26 mouse cellular contexts compared by ENCODE assay signal in genomic region chr1:45033343-45033742, GRCm38 (mm10).
DNase-seq lines count a peak whose midpoint lies in the region; ATAC-seq and TF ChIP-seq lines count a peak whose summit lies in the region.
"Had no signal": no experiment of that assay in that cellular context is flagged by ENCODE, and none has a peak within 500 bp of the region (broad histone marks: within the 10 kb centered on the region; RNA-seq: fewer than 3 reads in every experiment).

No protein-coding gene starts in this region.

- ATAC-seq in midbrain, embryonic 11.5 days (ENCODE audit: low FRiP score), result no peak
- ATAC-seq: activated CD4-positive, CD25-positive, alpha-beta regulatory T cell, adult 4 months; forebrain, embryonic 14.5 days; forebrain, embryonic 16.5 days; Patski had no signal

- WGBS in midbrain, embryonic 11.5 days, result 84% methylated on average over 7 of the region's 7 CpGs
- 89% methylated on average over 7 of the region's 7 CpGs for WGBS in midbrain, embryonic 10.5 days

- H3ac ChIP-seq in C2C12 (ENCODE audit: control insufficient read depth, insufficient read length, low read depth) (no peak overlapping the region), myocyte (ENCODE audit: control insufficient read depth, insufficient read length) (no peak overlapping the region)

- H3K4me1 ChIP-seq in midbrain, embryonic 11.5 days (ENCODE audit: control insufficient read depth, insufficient read depth, low read length), result no peaks in the 10 kb centered on the region
- no peaks in the 10 kb centered on the region for H3K4me1 ChIP-seq in midbrain, embryonic 10.5 days
- peaks cover 4% of the 10 kb centered on the region for H3K4me1 ChIP-seq in embryonic fibroblast, embryonic 13.5 days (ENCODE audit: control insufficient read depth, insufficient read depth, low read length)
- H3K4me1 ChIP-seq: embryonic facial prominence, embryonic 12.5 days; forebrain, embryonic 10.5 days; forebrain, embryonic 12.5 days had no signal

- DNase-seq in midbrain, embryonic 11.5 days (ENCODE audit: low spot score, missing footprints), result peak; percentile 69
- no peak for DNase-seq in midbrain, embryonic 10.5 days (ENCODE audit: low spot score)
- no peak for DNase-seq in embryo, embryonic 10 days (ENCODE audit: low spot score)
- no peak for DNase-seq in embryo, embryonic 11 days
- DNase-seq in lung, postnatal 25 days (ENCODE audit: low spot score), result no peak
- DNase-seq: adrenal gland, adult 8-10 months; adrenal gland, postnatal 14 days; adrenal gland, postnatal 36 days; B cell, adult 2 months; cerebellum, adult 11-12 months; cerebellum, adult 2 months; cerebellum, adult 9-10 months; cerebellum, postnatal 10 days; cerebellum, postnatal 25 days had no signal

- no peak overlapping the region for H3K4me2 ChIP-seq in midbrain, embryonic 11.5 days
- H3K4me2 ChIP-seq in myocyte (ENCODE audit: low read depth), result no peak overlapping the region
- H3K4me2 ChIP-seq: embryonic facial prominence, embryonic 12.5 days; forebrain, embryonic 12.5 days had no signal

- H3K79me2 ChIP-seq in C2C12 (ENCODE audit: control insufficient read depth, insufficient read depth) (no peaks in the 10 kb centered on the region), myocyte (ENCODE audit: control insufficient read depth, insufficient read depth) (no peaks in the 10 kb centered on the region)

- no peak overlapping the region for H3K27ac ChIP-seq in midbrain, embryonic 11.5 days (ENCODE audit: low read depth, low read length)
- no peak overlapping the region for H3K27ac ChIP-seq in midbrain, embryonic 10.5 days (replicated peaks)
- H3K27ac ChIP-seq in embryonic fibroblast, embryonic 13.5 days (ENCODE audit: insufficient read depth, low read length), result peak overlapping the region; percentile 66
- H3K27ac ChIP-seq: embryonic facial prominence, embryonic 10.5 days; embryonic facial prominence, embryonic 12.5 days; forebrain, embryonic 10.5 days; forebrain, embryonic 12.5 days had no signal

- no peaks in the 10 kb centered on the region for H3K36me3 ChIP-seq in midbrain, embryonic 11.5 days (ENCODE audit: control insufficient read depth, insufficient read depth, low read length)
- no peaks in the 10 kb centered on the region for H3K36me3 ChIP-seq in midbrain, embryonic 10.5 days
- H3K36me3 ChIP-seq in C2C12 (ENCODE audit: control insufficient read depth, insufficient read depth), result no peaks in the 10 kb centered on the region
- H3K36me3 ChIP-seq in myocyte (ENCODE audit: control insufficient read depth, insufficient read depth), result no peaks in the 10 kb centered on the region
- H3K36me3 ChIP-seq: embryonic facial prominence, embryonic 10.5 days; embryonic facial prominence, embryonic 12.5 days; forebrain, embryonic 10.5 days; forebrain, embryonic 12.5 days had no signal

- no peak for TF ChIP-seq CTCF in C2C12 (IDR thresholded peaks at IDR 0.05; ENCODE audit: control insufficient read depth, insufficient read depth, insufficient read length)
- no peak for TF ChIP-seq CTCF in embryonic fibroblast, embryonic 13.5 days (IDR thresholded peaks at IDR 0.05; ENCODE audit: borderline replicate concordance, insufficient read depth, low read length)

- H3K9ac ChIP-seq in midbrain, embryonic 11.5 days (ENCODE audit: low read length), result no peak overlapping the region
- H3K9ac ChIP-seq: embryonic facial prominence, embryonic 12.5 days; forebrain, embryonic 12.5 days had no signal

- no peak overlapping the region for H3K4me3 ChIP-seq in midbrain, embryonic 11.5 days (ENCODE audit: low read depth, low read length)
- no peak overlapping the region for H3K4me3 ChIP-seq in midbrain, embryonic 10.5 days
- no peak overlapping the region for H3K4me3 ChIP-seq in C2C12 (ENCODE audit: insufficient read depth, poor library complexity, severe bottlenecking)
- H3K4me3 ChIP-seq in embryonic fibroblast, embryonic 13.5 days (ENCODE audit: insufficient read depth, low read length), result no peak overlapping the region
- H3K4me3 ChIP-seq in myocyte, result no peak overlapping the region
- H3K4me3 ChIP-seq: embryonic facial prominence, embryonic 10.5 days; embryonic facial prominence, embryonic 12.5 days; erythroblast, embryonic 14.5 days; forebrain, embryonic 10.5 days; forebrain, embryonic 12.5 days had no signal

- no peaks in the 10 kb centered on the region for H3K9me3 ChIP-seq in midbrain, embryonic 11.5 days (ENCODE audit: control insufficient read depth, low read length)
- H3K9me3 ChIP-seq in midbrain, embryonic 10.5 days (replicated peaks), result no peaks in the 10 kb centered on the region
- H3K9me3 ChIP-seq: embryonic facial prominence, embryonic 10.5 days; embryonic facial prominence, embryonic 12.5 days; forebrain, embryonic 10.5 days; forebrain, embryonic 12.5 days had no signal

- H3K27me3 ChIP-seq in midbrain, embryonic 11.5 days (ENCODE audit: control insufficient read depth, insufficient read depth, low read length), result no peaks in the 10 kb centered on the region
- H3K27me3 ChIP-seq in midbrain, embryonic 10.5 days (ENCODE audit: low read depth, poor library complexity, severe bottlenecking), result no peaks in the 10 kb centered on the region
- no peaks in the 10 kb centered on the region for H3K27me3 ChIP-seq in C2C12 (ENCODE audit: control insufficient read depth, insufficient read depth, insufficient read length)
- H3K27me3 ChIP-seq in myocyte (ENCODE audit: control insufficient read depth, insufficient read depth, insufficient read length), result no peaks in the 10 kb centered on the region
- H3K27me3 ChIP-seq: embryonic facial prominence, embryonic 12.5 days; forebrain, embryonic 12.5 days had no signal

- TF ChIP-seq POLR2A in embryonic fibroblast, embryonic 13.5 days (IDR thresholded peaks at IDR 0.05; ENCODE audit: low read depth, low read length), result no peak
- TF ChIP-seq POLR2A in myocyte (IDR thresholded peaks at IDR 0.05; ENCODE audit: insufficient read length, low read depth), result no peak

- H3K79me3 ChIP-seq in C2C12 (ENCODE audit: low read depth), result no peaks in the 10 kb centered on the region

TF ChIP-seq in C2C12, 6 proteins besides CTCF, POLR2A, EP300 and RAD21:
- TF ChIP-seq MYOD1 (IDR thresholded peaks at IDR 0.05; ENCODE audit: control insufficient read depth, insufficient read length, low read depth) (no peak), USF1 (IDR thresholded peaks at IDR 0.05; ENCODE audit: low read depth) (no peak), MAX (IDR thresholded peaks at IDR 0.05) (peak; percentile 18), FOSL1 (IDR thresholded peaks at IDR 0.05; ENCODE audit: insufficient read depth, low read length, poor library complexity, severe bottlenecking) (no peak), MYOG (IDR thresholded peaks at IDR 0.05; ENCODE audit: control insufficient read depth, extremely low read depth, insufficient read length) (no peak), CEBPB (IDR thresholded peaks at IDR 0.05; ENCODE audit: low read depth) (peak; percentile 69)
TF ChIP-seq in C2C12: peak in this region for 2.

TF ChIP-seq in myocyte, 11 proteins besides CTCF, POLR2A, EP300 and RAD21:
- peak; percentile 50; the same call in 1 of the 2 replicates for TF ChIP-seq CEBPB (IDR thresholded peaks at IDR 0.05; ENCODE audit: insufficient read depth, poor library complexity, severe bottlenecking)
- no peak for TF ChIP-seq MAX (IDR thresholded peaks at IDR 0.05; ENCODE audit: low read depth)
- TF ChIP-seq TCF12 (IDR thresholded peaks at IDR 0.05; ENCODE audit: insufficient read depth, poor library complexity, severe bottlenecking), result no peak
- TF ChIP-seq POLR2AphosphoS2 (IDR thresholded peaks at IDR 0.05; ENCODE audit: insufficient read length, low read depth), result no peak
- TF ChIP-seq USF1 (IDR thresholded peaks at IDR 0.05; ENCODE audit: low read depth), result no peak
- TF ChIP-seq MYOD1 (IDR thresholded peaks at IDR 0.05; ENCODE audit: control insufficient read depth in 1 of 3, insufficient read length in 2 of 3, low read depth in 2 of 3), result no peak
